7 mouse cellular contexts compared by ENCODE assay signal in the genomic region with DNA sequence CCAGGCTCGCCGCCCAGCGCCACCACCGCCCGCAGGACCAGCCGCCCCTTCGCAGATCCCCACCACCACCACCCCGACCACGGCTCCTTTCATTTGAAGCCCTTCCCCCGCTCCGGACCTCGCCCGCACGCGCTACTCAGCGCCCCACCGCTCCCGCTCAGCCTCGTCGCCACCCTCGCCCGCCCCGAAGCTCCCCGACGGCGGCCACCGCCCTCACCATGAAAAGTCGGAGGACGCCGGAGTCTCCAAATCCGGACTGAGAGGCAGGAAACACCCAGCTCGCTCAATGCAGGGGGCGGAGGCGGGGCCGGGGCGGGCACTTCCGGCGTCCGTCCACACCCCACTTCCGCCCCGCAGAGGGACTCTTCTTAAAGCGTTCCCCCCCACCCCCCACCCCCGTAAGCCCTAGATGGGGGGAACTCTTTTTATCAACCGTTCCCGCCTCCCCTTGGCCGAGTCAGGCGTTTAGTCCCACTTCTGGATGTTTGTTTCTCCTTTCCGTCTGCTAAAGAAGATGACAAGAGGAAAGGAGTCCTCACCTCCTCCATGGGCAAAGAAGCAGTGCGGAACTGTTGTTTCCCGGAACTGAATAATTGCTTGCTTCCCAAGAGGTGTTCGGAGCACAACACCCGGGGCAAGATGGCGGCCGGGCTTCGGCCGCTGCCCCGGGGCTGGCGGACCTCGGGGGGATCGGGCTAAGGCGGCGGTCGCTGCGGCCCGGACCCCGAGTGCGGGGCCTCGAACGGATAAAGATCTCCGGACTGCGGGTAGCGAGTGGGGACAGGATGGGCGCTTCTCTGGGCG. TPM values are rescaled to one million over a fixed set of nuclear protein-coding genes. Genes with fewer than 3 reads are reported as not detected.
DNase-seq lines count a peak whose midpoint lies in the region; ATAC-seq lines count a peak whose summit lies in the region.

A gene (minus strand): TSS at position 300 of the 804 bp plus-strand sequence.
A gene (plus strand): TSS at position 399 of the 804 bp plus-strand sequence.

- H3K9ac ChIP-seq in intestine, embryonic 15.5 days: peak within 1 kb of the TSS; percentile 91
- H3K9ac ChIP-seq in midbrain, embryonic 11.5 days (ENCODE audit: low read length): peak within 1 kb of the TSS; percentile 97

- peak within 1 kb of the TSS; percentile 77 for H3K4me2 ChIP-seq in intestine, embryonic 15.5 days (replicated peaks)
- H3K4me2 ChIP-seq in midbrain, embryonic 11.5 days: peak within 1 kb of the TSS; percentile 85

- H3K27ac ChIP-seq in intestine, embryonic 15.5 days: peak within 1 kb of the TSS; percentile 87
- H3K27ac ChIP-seq in midbrain, embryonic 11.5 days (ENCODE audit: low read depth, low read length): peak within 1 kb of the TSS; percentile 71

- H3K4me1 ChIP-seq in intestine, embryonic 15.5 days (replicated peaks): peaks cover 38% of the 10 kb centered on the region
- H3K4me1 ChIP-seq in midbrain, embryonic 11.5 days (ENCODE audit: control insufficient read depth, insufficient read depth, low read length): peaks cover 29% of the 10 kb centered on the region

- H3K9me3 ChIP-seq in intestine, embryonic 15.5 days: no peaks in the 10 kb centered on the region
- no peaks in the 10 kb centered on the region for H3K9me3 ChIP-seq in midbrain, embryonic 11.5 days (ENCODE audit: control insufficient read depth, low read length)

- no peaks in the 10 kb centered on the region for H3K27me3 ChIP-seq in intestine, embryonic 15.5 days (replicated peaks)
- H3K27me3 ChIP-seq in midbrain, embryonic 11.5 days (ENCODE audit: control insufficient read depth, insufficient read depth, low read length): no peaks in the 10 kb centered on the region

- DNase-seq in adrenal gland, adult 2 months: peak; percentile 90
- peak; percentile 88 for DNase-seq in embryo, embryonic 11.5 days (ENCODE audit: low read depth, low spot score)
- peak; percentile 78 for DNase-seq in gastrocnemius, postnatal 36 days
- DNase-seq in left cerebral cortex, postnatal 36 days (ENCODE audit: low spot score in 2 of 2): peak; percentile 83 to 84
- DNase-seq in midbrain, embryonic 11.5 days (ENCODE audit: low spot score, missing footprints): peak; percentile 99
- DNase-seq in skeletal muscle tissue, adult 2 months (ENCODE audit: low read depth, low spot score): peak; percentile 79

- H3K36me3 ChIP-seq in intestine, embryonic 15.5 days: peaks cover 6% of the 10 kb centered on the region; the same call in 1 of the 2 replicates
- peaks cover 5% of the 10 kb centered on the region; the same call in 1 of the 2 replicates for H3K36me3 ChIP-seq in midbrain, embryonic 11.5 days (ENCODE audit: control insufficient read depth, insufficient read depth, low read length)

- intact Hi-C loops in gastrocnemius, postnatal 36 days (cut with DNase I): loop anchor here (5.0 kb wide), 1 partner anchor 68 kb away; no protein-coding TSS in a partner anchor
- intact Hi-C loops in left cerebral cortex, postnatal 36 days (cut with DNase I): loop anchor here (2.0 kb wide), 1 partner anchor 66 kb away; no protein-coding TSS in a partner anchor

- peak within 1 kb of the TSS; percentile 68 for H3K4me3 ChIP-seq in intestine, embryonic 15.5 days (replicated peaks)
- H3K4me3 ChIP-seq in midbrain, embryonic 11.5 days (ENCODE audit: low read depth, low read length): peak within 1 kb of the TSS; percentile 96

- ATAC-seq in intestine, embryonic 15.5 days: peak; percentile 94
- ATAC-seq in midbrain, embryonic 11.5 days (ENCODE audit: low FRiP score): peak; percentile 93

- WGBS in intestine, embryonic 15.5 days: under 1% methylated on average over 73 of the region's 74 CpGs
- under 1% methylated on average over 70 of the region's 74 CpGs for WGBS in midbrain, embryonic 11.5 days

RNA-seq across cellular contexts. Expression of the first gene that starts in this region (rescaled TPM):
- total RNA-seq in adrenal gland, adult 2 months (2021): 10 to 100 TPM; 67.0 to 76.7 TPM
- 68.9 and 71.4 TPM in 2 replicates for polyA plus RNA-seq in adrenal gland, adult 2 months (2012; rRNA removed)
- total RNA-seq in gastrocnemius, postnatal 36 days (2021): 10 to 100 TPM; 14.1 to 16.6 TPM
- polyA plus RNA-seq in intestine, embryonic 15.5 days (2015; fragmentation: Nextera tagmentation; extraction: Ambion mirVana): 116 and 119 TPM in 2 replicates
- 10 to 100 TPM; 48.7 to 53.0 TPM for total RNA-seq in left cerebral cortex, postnatal 36 days (2021)
- 104 and 112 TPM in 2 replicates for polyA plus RNA-seq in midbrain, embryonic 11.5 days (2014; fragmentation: Nextera tagmentation; extraction: Ambion mirVana)

RNA-seq across cellular contexts. Expression of the second gene that starts in this region (rescaled TPM):
- 10 to 100 TPM; 74.6 to 75.4 TPM for total RNA-seq in adrenal gland, adult 2 months (2021)
- 122 and 137 TPM in 2 replicates for polyA plus RNA-seq in adrenal gland, adult 2 months (2012; rRNA removed)
- total RNA-seq in gastrocnemius, postnatal 36 days (2021): 100 to 1,000 TPM; 107 to 118 TPM
- polyA plus RNA-seq in intestine, embryonic 15.5 days (2015; fragmentation: Nextera tagmentation; extraction: Ambion mirVana): 35.7 and 39.3 TPM in 2 replicates
- total RNA-seq in left cerebral cortex, postnatal 36 days (2021): 10 to 100 TPM; 81.6 to 88.1 TPM
- 45.5 and 49.7 TPM in 2 replicates for polyA plus RNA-seq in midbrain, embryonic 11.5 days (2014; fragmentation: Nextera tagmentation; extraction: Ambion mirVana)

Comparison
In these comparisons a context has a peak if more than half of its experiments do, and no peak if none do; other contexts are left out.
1. Peak in every context shown above with its lines: DNase-seq, ATAC-seq, H3K4me3 ChIP-seq and H3K27ac ChIP-seq.